Mouse (Mus musculus) lung, postnatal 14 days (tissue): ENCODE measurements around the gene Esam.

ENCODE experiments used
- DNase-seq: peaks from one replicate; pipeline ENCODE4 v3.0.0; 2021

Gene Esam

DNA sequence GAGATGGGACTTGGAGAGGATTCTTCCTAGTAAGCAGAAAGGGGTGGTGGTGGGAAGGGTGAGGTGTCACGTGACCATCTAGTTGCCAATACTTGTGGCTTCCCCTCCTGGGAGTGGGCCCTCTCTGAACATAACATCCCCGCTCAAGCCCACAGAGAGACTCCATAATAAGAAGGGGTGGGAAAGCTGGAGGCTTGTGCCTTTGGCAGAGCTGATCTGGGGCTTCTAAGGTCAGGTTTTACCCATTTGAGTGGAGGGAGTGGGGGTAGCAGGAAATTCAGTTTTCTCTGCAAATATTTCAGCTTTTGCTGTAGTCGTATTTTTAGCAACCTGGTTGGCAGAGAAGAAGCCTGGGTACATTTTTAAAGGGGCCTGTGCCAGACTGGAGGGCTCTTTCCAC is 28.5 kb downstream of the Esam start:
- no peak for DNase-seq

- DNase-seq: no peak
Observed at GRCm38 (mm10) chr9:37560617-37561016, 32.7 kb downstream of the Esam start.

- DNase-seq: no peak
Observed at GRCm38 (mm10) chr9:37563805-37564204, 35.9 kb downstream of the Esam start.

DNA sequence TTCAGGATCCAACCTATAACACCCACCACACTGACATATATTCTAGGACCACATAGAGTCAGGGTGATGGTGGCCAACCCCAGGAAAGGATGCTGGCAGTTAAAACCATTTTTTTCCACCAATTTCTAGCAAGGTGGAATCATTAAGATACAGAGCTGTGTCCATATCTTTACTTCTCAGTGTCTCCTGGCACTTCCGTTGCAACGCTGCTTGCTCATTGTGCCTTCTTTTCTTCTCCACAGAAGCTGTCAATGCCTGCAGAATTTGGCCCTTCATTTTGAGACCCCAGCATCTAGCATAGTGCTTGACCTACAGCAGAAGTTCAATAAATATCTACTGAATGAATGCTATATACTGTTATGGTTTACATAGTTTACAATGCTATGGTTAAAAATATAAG is 39.1 kb downstream of the Esam start:
- DNase-seq: no peak

DNA sequence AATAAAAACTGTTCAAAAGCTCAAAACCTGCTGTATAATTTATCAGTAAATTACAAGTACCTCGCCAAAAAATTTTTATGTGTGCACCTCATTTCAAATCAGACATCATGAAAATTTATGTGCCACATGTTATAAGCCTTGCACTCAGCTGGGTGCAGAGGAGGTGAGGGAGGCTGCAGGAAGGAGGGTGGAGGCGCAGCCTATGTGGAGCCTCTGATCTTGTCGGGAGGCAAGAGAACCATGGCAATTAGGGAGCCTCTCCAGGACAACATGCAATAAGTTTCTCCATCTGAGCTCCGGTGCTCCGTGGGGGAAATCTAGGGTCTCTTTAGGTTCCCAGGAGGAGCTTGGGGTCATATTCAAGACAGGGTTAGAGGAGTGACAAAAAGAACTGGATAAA is 39.6 kb downstream of the Esam start:
- DNase-seq: no peak

DNA sequence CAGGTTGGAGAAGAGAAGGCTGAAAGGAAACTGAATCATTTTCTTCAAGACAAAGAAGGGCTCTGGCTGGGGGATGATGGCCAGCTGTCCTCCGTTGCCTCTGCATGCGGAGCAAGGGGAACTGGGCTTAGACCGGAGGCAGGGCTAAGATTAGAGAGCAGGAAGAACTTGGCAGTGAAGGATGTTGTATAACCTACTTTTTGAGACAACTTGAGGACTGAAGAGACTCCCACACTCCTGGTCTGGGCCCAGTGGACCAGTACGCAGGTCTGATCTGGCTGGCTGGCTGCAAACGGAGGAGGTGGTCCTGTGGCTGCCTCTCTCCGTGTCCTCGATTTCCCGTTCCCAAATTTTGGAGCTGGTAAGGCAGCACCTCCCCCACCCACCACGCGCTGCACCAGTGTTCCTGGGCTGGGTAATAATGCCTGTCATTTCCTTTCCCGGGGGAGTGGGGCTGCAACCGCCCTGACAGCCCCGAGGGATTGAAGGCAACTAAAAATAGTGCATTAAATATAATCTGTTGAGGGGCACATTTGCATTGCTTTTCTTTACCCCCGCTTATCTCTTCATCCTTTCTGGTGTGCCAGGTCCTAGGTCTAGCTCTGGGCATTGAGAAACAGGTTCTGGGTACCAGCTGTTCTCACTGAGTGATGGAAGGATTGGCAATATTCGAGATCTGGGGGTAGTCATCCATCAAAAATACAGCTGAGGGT is 40.2 kb downstream of the Esam start:
- no peak for DNase-seq

DNA sequence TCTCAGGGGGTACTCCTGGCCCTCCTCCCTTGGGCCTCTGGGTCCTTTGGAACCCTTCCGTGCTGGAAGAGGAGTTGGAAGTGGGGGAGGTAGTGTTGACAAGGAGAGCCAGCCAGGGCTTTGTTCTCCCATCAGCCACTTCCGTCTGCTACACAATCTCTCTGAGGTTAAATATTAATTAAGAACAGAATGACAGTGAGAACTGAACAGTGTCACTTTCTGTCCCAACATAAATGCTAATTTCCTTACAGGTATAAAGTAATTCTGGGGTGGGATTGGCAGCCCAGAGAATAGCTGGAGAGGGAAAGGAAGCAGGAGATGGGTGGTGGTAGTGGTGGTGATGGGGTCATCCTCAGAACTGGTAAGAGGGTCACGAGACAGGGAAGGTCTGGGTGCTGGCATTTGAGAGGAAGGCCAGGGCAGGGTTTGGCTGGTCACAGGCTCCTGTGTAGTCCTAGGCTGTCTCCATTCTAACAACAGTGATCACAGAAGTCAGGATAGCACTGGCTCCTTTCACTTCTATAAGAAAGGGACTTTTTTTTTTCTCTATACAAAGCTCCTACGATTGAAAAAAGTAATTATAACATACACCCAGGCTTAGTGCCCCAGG is 40.8 kb downstream of the Esam start:
- no peak for DNase-seq

- no peak for DNase-seq
Observed at GRCm38 (mm10) chr9:37569231-37569835, 41.5 kb downstream of the Esam start.

DNA sequence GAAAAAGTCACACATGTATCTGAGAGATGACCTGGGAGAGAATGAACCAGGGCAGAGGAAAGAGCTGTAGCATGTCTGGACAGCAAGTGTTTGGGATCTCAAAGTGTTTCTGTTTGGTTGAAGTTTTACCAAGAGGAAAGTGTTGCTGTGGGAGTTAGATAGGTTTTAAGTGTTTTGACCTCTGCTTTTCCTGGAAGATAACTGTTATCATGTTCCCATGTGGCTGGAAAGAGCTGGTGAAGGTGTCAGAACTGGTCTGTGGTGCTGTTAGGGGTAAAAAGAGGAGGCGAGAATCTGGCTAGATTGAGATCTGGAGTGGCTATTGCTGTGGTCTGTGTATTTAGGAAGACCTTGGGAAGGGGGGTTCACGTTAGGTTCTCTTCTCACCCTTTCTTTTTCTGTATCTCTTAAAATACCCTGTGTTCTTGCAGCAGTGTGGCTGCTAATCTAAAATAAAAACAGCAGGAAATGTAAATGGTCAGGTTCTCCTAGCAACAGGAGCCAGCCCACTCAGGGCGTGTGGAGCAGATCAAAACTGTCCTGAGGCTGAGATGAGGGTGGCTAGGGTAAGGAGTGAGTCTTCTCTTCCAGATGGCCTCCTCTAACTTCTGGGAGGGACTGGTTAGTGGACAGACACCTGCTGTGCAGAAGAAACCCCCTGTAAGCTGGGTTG is 44.5 kb downstream of the Esam start:
- no peak for DNase-seq

DNA sequence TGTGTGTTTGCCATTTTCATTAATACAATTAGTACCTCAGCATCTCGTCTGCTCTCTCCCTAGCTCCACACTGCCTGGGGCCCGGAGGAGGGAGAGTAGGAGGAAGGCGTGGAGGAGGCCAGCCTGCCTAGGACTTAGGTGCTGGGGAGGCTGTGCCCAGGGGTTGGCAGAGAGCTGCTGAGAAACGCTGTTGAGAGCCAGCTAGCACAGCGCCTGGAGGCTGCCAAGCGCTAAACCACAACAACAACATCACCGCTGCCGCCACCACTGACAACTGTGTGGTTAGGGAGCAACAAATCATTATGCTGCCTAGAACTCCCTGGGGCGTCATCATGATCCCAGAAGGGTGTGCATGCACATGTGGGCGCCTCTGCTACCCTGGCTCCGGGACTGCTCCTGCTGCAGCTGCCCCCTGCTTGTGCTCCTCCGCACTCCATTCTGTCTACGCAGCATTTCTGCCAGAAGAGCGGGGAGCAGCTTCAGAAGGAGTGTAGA is 48.6 kb downstream of the Esam start:
- no peak for DNase-seq

GRCm38 (mm10) chr9:37583594-37583993 is 55.7 kb downstream of the Esam start:
- DNase-seq: no peak

DNA sequence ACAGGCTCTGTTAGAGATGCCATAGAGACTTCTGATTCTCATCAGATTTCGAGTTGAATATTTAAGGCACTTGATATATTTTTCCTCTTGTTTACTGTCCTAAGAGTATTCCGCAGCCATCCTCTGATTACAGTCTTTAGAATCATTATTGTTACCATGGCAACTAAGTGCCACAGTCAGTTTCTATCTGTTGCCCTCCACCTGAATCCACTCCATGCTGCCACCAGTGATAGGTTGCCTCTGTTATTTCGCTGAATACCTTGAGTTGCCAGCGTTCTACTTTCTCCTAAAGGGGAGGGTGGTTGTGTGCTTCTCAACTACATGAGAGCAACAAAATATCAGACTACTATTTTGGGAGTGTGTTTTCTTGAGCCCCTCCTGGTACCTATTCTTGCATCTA is 58.8 kb downstream of the Esam start:
- no peak for DNase-seq
